Mouse (Mus musculus) gastrocnemius, postnatal 14 days (tissue): ENCODE measurements around the gene Fcer2a. TPM values are rescaled to one million over a fixed set of nuclear protein-coding genes. Genes with fewer than 3 reads are reported as not detected.
A peak's percentile ranks its signal among the peaks of the same experiment; 100 is the strongest.

ENCODE experiments used
- DNase-seq: peaks from one replicate; pipeline ENCODE4 v3.0.0; 2021; ENCODE audit warnings: mixed read lengths
- intact Hi-C: fragments of 180-260 bp; cut with DNase I; formaldehyde crosslinking; loops from one replicate; pipeline ENCODE4 v1.15.1; 2025; ENCODE audit warnings: low total_unique reads
- long read RNA-seq, 2 experiments: library from polyadenylated mRNA; stranded (forward); transcript quantifications; one replicate each; pipeline ENCODE4 v2.0.0; 2021
- total RNA-seq, 2 experiments: library from RNA; stranded (reverse); gene quantifications; 2 replicates each; pipeline ENCODE4 v1.2.3; 2021

The Fcer2a gene
- under 1 TPM; 0.91 to 0.94 TPM for total RNA-seq
- long read RNA-seq, experiment 1, partial matches to known transcripts: 2 of 3 reads
- long read RNA-seq, experiment 1, other reads (novel, unspliced or antisense): 1 of 3 reads
- long read RNA-seq, experiment 2, partial matches to known transcripts: 3 of 3 reads
- long read RNA-seq, experiment 2, other reads (novel, unspliced or antisense): 0 of 3 reads

GRCm38 (mm10) chr8:3694121-3694520, at the start of gene Fcer2a:
TSS of gene Fcer2a (minus strand) at chr8:3694175.
- no peak for DNase-seq
- intact Hi-C loops: no loop called here

GRCm38 (mm10) chr8:3736947-3737346, 43.0 kb upstream of the Fcer2a start:
- DNase-seq: no peak
- intact Hi-C loops: no loop called here

GRCm38 (mm10) chr8:3735599-3735998, 41.6 kb upstream of the Fcer2a start:
- no peak for DNase-seq
- intact Hi-C loops: no loop called here

GRCm38 (mm10) chr8:3734084-3734483, 40.1 kb upstream of the Fcer2a start:
- intact Hi-C loops: no loop called here
- DNase-seq: no peak

GRCm38 (mm10) chr8:3721041-3721440, 27.1 kb upstream of the Fcer2a start:
- intact Hi-C loops: loop anchor here (5.0 kb wide), 1 partner anchor 236 kb away; no protein-coding TSS in a partner anchor
- DNase-seq: no peak

- DNase-seq: no peak
- intact Hi-C loops: loop anchor here (5.0 kb wide), 1 partner anchor 237 kb away; no protein-coding TSS in a partner anchor
Measured at GRCm38 (mm10) chr8:3720551-3720950, 26.6 kb upstream of the Fcer2a start, which contains the start of gene Clec4g. TSS of gene Clec4g (minus strand) at chr8:3720651.

GRCm38 (mm10) chr8:3718559-3718958, 24.6 kb upstream of the Fcer2a start:
- intact Hi-C loops: no loop called here
- peak; percentile 58 for DNase-seq

- intact Hi-C loops: no loop called here
- DNase-seq: no peak
Measured at GRCm38 (mm10) chr8:3717321-3717954, 23.5 kb upstream of the Fcer2a start.

- intact Hi-C loops: no loop called here
Measured at GRCm38 (mm10) chr8:3711646-3712045, 17.7 kb upstream of the Fcer2a start.

GRCm38 (mm10) chr8:3710312-3710711, 16.3 kb upstream of the Fcer2a start:
- no peak for DNase-seq
- intact Hi-C loops: no loop called here

More at GRCm38 (mm10) chr8:3711646-3712045, 17.7 kb upstream of the Fcer2a start:
- DNase-seq: no peak

- DNase-seq: no peak
- intact Hi-C loops: no loop called here
Measured at GRCm38 (mm10) chr8:3707611-3708010, 13.6 kb upstream of the Fcer2a start.

GRCm38 (mm10) chr8:3705711-3706110, 11.7 kb upstream of the Fcer2a start:
- DNase-seq: no peak
- intact Hi-C loops: no loop called here

GRCm38 (mm10) chr8:3701491-3701890, 7.5 kb upstream of the Fcer2a start:
- DNase-seq: no peak
- intact Hi-C loops: no loop called here

GRCm38 (mm10) chr8:3690774-3691173, 3.2 kb downstream of the Fcer2a start:
- intact Hi-C loops: no loop called here
- DNase-seq: no peak

- DNase-seq: no peak
- intact Hi-C loops: no loop called here
Measured at GRCm38 (mm10) chr8:3687537-3687936, 6.4 kb downstream of the Fcer2a start.

- DNase-seq: no peak
- intact Hi-C loops: no loop called here
Measured at GRCm38 (mm10) chr8:3685422-3685821, 8.6 kb downstream of the Fcer2a start.

- DNase-seq: no peak
- intact Hi-C loops: no loop called here
Measured at GRCm38 (mm10) chr8:3684530-3684929, 9.4 kb downstream of the Fcer2a start.

- intact Hi-C loops: no loop called here
- DNase-seq: peak; percentile 61
Measured at GRCm38 (mm10) chr8:3683408-3684176, 10.4 kb downstream of the Fcer2a start.

GRCm38 (mm10) chr8:3682435-3682834, 11.5 kb downstream of the Fcer2a start:
- DNase-seq: no peak

GRCm38 (mm10) chr8:3679656-3680055, 14.3 kb downstream of the Fcer2a start:
- intact Hi-C loops: loop anchor here (10.0 kb wide), 2 partner anchors 55 to 325 kb away; partner anchors contain the start of genes A430078G23Rik, Pcp2, Pet100 and Xab2

More at GRCm38 (mm10) chr8:3682435-3682834, 11.5 kb downstream of the Fcer2a start:
- intact Hi-C loops: no loop called here

More at GRCm38 (mm10) chr8:3679656-3680055, 14.3 kb downstream of the Fcer2a start:
- no peak for DNase-seq
